Mouse (Mus musculus) hindbrain, embryonic 14.5 days (tissue): Measurements from ENCODE around the gene Cyb561d2. TPM values are rescaled to one million over a fixed set of nuclear protein-coding genes. Genes with fewer than 3 reads are reported as not detected.

Experiments used
- ATAC-seq: fragments of 200-750 bp; cut with Nextera tagmentation; 2 replicates; pipeline ENCODE4 v1.8.0; 2017; ENCODE audit warnings: moderate number of reproducible peaks, mild to moderate bottlenecking, moderate TSS enrichment, moderate library complexity; ENCODE audit not compliant: low FRiP score
- DNase-seq: peaks from one replicate; pipeline ENCODE4 v3.0.0-alpha.2; 2015; ENCODE audit warnings: low spot score
- H3K27ac ChIP-seq: fragments of 300-500 bp; sonication (generic); 2 replicates; pipeline ENCODE4 v1.5.1; 2014; ENCODE audit warnings: mild to moderate bottlenecking, moderate library complexity
- H3K27me3 ChIP-seq: fragments of 300-500 bp; sonication (generic); 2 replicates; pipeline ENCODE4 v1.6.1; 2014; ENCODE audit warnings: mild to moderate bottlenecking, low read length, mixed read lengths; ENCODE audit not compliant: control insufficient read depth, insufficient read depth
- H3K36me3 ChIP-seq: fragments of 300-500 bp; sonication (generic); replicated peaks from 2 replicates; pipeline ENCODE4 v1.6.1; 2014; ENCODE audit not compliant: control insufficient read depth, insufficient read depth
- H3K4me1 ChIP-seq: fragments of 300-500 bp; sonication (generic); replicated peaks from 2 replicates; pipeline ENCODE4 v1.6.1; 2014; ENCODE audit warnings: antibody characterized with exemption, low read length, mixed read lengths; ENCODE audit not compliant: control insufficient read depth, insufficient read depth
- H3K4me2 ChIP-seq: fragments of 300-500 bp; sonication (generic); replicated peaks from 2 replicates; pipeline ENCODE4 v1.6.1; 2014; ENCODE audit warnings: mild to moderate bottlenecking, moderate library complexity
- H3K4me3 ChIP-seq: fragments of 300-500 bp; sonication (generic); replicated peaks from 2 replicates; pipeline ENCODE4 v1.5.1; 2014; ENCODE audit warnings: mild to moderate bottlenecking, low read length
- H3K9ac ChIP-seq: fragments of 300-500 bp; sonication (generic); 2 replicates; pipeline ENCODE4 v1.6.1; 2014
- H3K9me3 ChIP-seq: fragments of 300-500 bp; sonication (generic); 2 replicates; pipeline ENCODE4 v1.6.1; 2016; ENCODE audit warnings: low read length; ENCODE audit not compliant: control insufficient read depth
- WGBS: fragments of 180-500 bp; shearing (Covaris S2); extraction: QIAGEN DNeasy Blood & Tissue Kit; methylation state at CpG from one replicate; pipeline ENCODE4 v1.1.7; 2014; 5-methylcytosine and 5-hydroxymethylcytosine counted together
- polyA plus RNA-seq: library from polyadenylated mRNA; unstranded; fragments of >200 nt; fragmentation: Nextera tagmentation; extraction: Ambion mirVana; gene quantifications from 2 replicates; pipeline ENCODE4 v1.2.1, GENCODE M21; 2014

The Cyb561d2 gene
- polyA plus RNA-seq, 1 experiment from 2014 or later: 44.9 TPM

DNA sequence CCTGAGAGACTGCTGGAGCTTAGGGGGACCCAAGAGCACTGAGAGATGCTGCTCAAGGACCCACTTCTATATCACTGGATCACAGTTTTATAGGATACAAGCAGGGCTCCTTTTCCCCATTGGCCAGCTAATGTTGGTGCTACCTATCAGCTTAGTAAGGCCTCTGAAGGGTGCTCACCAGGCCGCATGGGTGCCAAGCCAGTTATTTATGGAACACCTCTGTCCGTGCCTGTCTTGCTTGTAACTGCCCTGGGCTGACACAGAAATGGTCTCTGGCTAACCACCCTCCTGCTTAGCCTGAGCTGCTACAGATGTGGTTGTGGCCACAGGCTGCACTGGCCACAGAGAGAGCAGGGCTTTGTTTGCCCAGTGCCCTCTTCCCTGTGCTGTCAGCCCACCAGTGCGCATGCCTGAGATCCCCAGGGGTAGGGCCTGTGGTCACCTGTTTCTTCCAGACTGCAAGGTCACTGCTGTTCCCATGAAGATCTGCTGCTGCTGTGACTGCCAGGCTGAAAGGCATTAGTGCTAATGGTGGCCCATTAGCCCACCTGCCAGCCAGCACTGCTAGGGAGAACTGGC is 41.2 kb downstream of the Cyb561d2 start:
- WGBS: 88% methylated on average over 3 of the region's 3 CpGs
- 0 out of 2 replicates have a peak overlapping the region, but pooled peaks have one; percentile 14 for H3K27ac ChIP-seq
- peaks cover 12% of the 10 kb centered on the region; the same call in 1 of the 2 replicates for H3K36me3 ChIP-seq
- ATAC-seq (no peak), DNase-seq (no peak)
- no peak overlapping the region for H3K4me2 ChIP-seq
- no peak overlapping the region for H3K4me3 ChIP-seq
- H3K4me1 ChIP-seq: peaks cover 16% of the 10 kb centered on the region
- no peak overlapping the region for H3K9ac ChIP-seq
- no peaks in the 10 kb centered on the region for H3K27me3 ChIP-seq
- H3K9me3 ChIP-seq: no peaks in the 10 kb centered on the region

DNA sequence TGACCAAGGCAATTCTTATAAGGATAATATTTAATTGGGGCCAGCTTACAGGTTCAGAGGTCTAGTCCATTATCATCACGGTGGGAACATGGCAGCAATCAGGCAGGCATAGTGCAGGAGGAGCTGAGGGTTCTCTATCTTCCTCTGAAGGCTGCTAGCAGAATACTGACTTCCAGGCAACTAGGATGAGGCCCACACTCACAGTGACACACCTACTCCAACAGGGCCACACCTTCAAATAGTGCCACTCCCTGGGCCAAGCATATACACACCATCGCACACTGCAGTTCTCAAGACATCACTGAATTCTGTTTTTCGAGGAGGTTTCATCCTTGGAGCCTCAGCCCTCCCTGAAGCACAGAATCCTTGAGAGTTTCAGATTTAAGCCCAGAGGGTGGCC is 45.6 kb downstream of the Cyb561d2 start:
- DNase-seq: no peak
- Histone ChIP-seq H3K27ac (no peak overlapping the region), H3K4me2 (no peak overlapping the region), H3K9ac (no peak overlapping the region), H3K9me3 (no peaks in the 10 kb centered on the region), H3K4me1 (peaks cover 14% of the 10 kb centered on the region), H3K4me3 (no peak overlapping the region), H3K27me3 (no peaks in the 10 kb centered on the region), H3K36me3 (peaks cover 12% of the 10 kb centered on the region; the same call in 1 of the 2 replicates)
- WGBS: 86% methylated on average over 3 of the region's 3 CpGs
- no peak for ATAC-seq

- H3K27me3 ChIP-seq: no peaks in the 10 kb centered on the region
- H3K9me3 ChIP-seq: no peaks in the 10 kb centered on the region
- no peak overlapping the region for H3K4me2 ChIP-seq
- DNase-seq (no peak), ATAC-seq (no peak)
- 0 out of 2 replicates have a peak overlapping the region, but pooled peaks have one; percentile 38 for H3K27ac ChIP-seq
- H3K4me3 ChIP-seq: no peak overlapping the region
- 61% methylated on average over 12 of the region's 12 CpGs for WGBS
- peaks cover 15% of the 10 kb centered on the region for H3K4me1 ChIP-seq
- H3K36me3 ChIP-seq: peaks cover 11% of the 10 kb centered on the region; the same call in 1 of the 2 replicates
- no peak overlapping the region for H3K9ac ChIP-seq
Measured at GRCm38 (mm10) chr9:107494238-107494637, 47.8 kb downstream of the Cyb561d2 start.

- no peak for DNase-seq
- Histone ChIP-seq H3K9me3 (no peaks in the 10 kb centered on the region), H3K9ac (no peak overlapping the region), H3K4me3 (no peak overlapping the region), H3K4me1 (peaks cover 15% of the 10 kb centered on the region), H3K27me3 (no peaks in the 10 kb centered on the region), H3K36me3 (0 out of 2 replicates have a peak, but pooled peaks cover 3% of the 10 kb centered on the region), H3K4me2 (no peak overlapping the region), H3K27ac (no peak overlapping the region)
- WGBS: 72% methylated on average over 1 of the region's 1 CpGs
- ATAC-seq: no peak
Measured at GRCm38 (mm10) chr9:107493511-107493910, 48.5 kb downstream of the Cyb561d2 start.

- no peak overlapping the region for H3K4me3 ChIP-seq
- no peaks in the 10 kb centered on the region for H3K9me3 ChIP-seq
- ATAC-seq: no peak
- peaks cover 26% of the 10 kb centered on the region for H3K4me1 ChIP-seq
- H3K27ac ChIP-seq: no peak overlapping the region
- no peaks in the 10 kb centered on the region for H3K36me3 ChIP-seq
- no peak overlapping the region for H3K4me2 ChIP-seq
- H3K9ac ChIP-seq: no peak overlapping the region
- no peaks in the 10 kb centered on the region for H3K27me3 ChIP-seq
- 65% methylated on average over 6 of the region's 6 CpGs for whole genome bisulfite sequencing
- no peak for DNase-seq
Measured at GRCm38 (mm10) chr9:107490625-107491024, 51.4 kb downstream of the Cyb561d2 start.

DNA sequence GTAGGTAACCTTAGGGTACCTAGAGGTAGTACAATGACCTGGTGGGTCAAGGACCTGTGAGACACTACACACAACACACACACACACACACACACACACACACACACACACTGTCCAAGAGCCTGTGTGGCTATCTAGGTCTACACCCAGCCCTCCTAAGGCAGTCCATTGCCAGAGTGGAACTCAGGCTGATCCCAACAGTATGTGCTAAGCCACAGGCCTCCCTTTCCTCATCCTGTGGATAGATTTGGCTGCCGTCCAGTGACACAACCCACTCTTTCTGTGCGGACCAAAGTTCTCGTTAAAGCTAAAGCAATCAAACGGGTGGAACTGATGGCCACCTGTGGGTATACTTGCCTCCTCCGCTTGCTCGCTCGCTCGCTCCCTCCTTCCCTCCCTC is 51.8 kb downstream of the Cyb561d2 start:
- DNase-seq: no peak
- no peak for ATAC-seq
- H3K9me3 ChIP-seq: no peaks in the 10 kb centered on the region
- H3K27ac ChIP-seq: no peak overlapping the region
- peaks cover 31% of the 10 kb centered on the region for H3K4me1 ChIP-seq
- no peak overlapping the region for H3K9ac ChIP-seq
- H3K27me3 ChIP-seq: no peaks in the 10 kb centered on the region
- H3K4me2 ChIP-seq: no peak overlapping the region
- H3K4me3 ChIP-seq: no peak overlapping the region
- WGBS: 55% methylated on average over 8 of the region's 8 CpGs
- no peaks in the 10 kb centered on the region for H3K36me3 ChIP-seq

Other genes with a start within 250 kb of the Cyb561d2 start
- gene Cish, start 246.2 kb downstream of the Cyb561d2 start, polyA plus RNA-seq: 6.0 and 6.7 TPM in 2 replicates
- gene Hemk1, start 203.8 kb downstream of the Cyb561d2 start, polyA plus RNA-seq: 16.7 and 19.1 TPM in 2 replicates
- 5.4 and 5.6 TPM in 2 replicates for gene 6430571L13Rik, start 201.6 kb downstream of the Cyb561d2 start, polyA plus RNA-seq
- 6.8 and 7.7 TPM in 2 replicates for gene Cacna2d2, start 142.6 kb downstream of the Cyb561d2 start, polyA plus RNA-seq
- gene Tmem115, start 8.2 kb downstream of the Cyb561d2 start, polyA plus RNA-seq: 47.1 and 51.7 TPM in 2 replicates
- 65.8 and 71.4 TPM in 2 replicates for gene Nprl2, start within 50 bp of the Cyb561d2 start, polyA plus RNA-seq
- 3.3 TPM in 2 replicates for gene Zmynd10, start 5.1 kb upstream of the Cyb561d2 start, polyA plus RNA-seq
- 32.6 and 33.5 TPM in 2 replicates for gene Rassf1, start 9.4 kb upstream of the Cyb561d2 start, polyA plus RNA-seq
- gene Tusc2, start 21.1 kb upstream of the Cyb561d2 start, polyA plus RNA-seq: 115 and 130 TPM in 2 replicates
- gene Hyal2, start 25.8 kb upstream of the Cyb561d2 start, polyA plus RNA-seq: 71.7 and 76.6 TPM in 2 replicates
- gene Hyal1, start 34.7 kb upstream of the Cyb561d2 start, polyA plus RNA-seq: 3.1 and 4.9 TPM in 2 replicates
- gene Naa80, start 36.7 kb upstream of the Cyb561d2 start, polyA plus RNA-seq: 14.4 and 16.4 TPM in 2 replicates
- 0.96 and 1.2 TPM in 2 replicates for gene Hyal3, start 38.6 kb upstream of the Cyb561d2 start, polyA plus RNA-seq
- 11.2 and 16.5 TPM in 2 replicates for gene Ifrd2, start 45.4 kb upstream of the Cyb561d2 start, polyA plus RNA-seq
- 4.2 and 4.5 TPM in 2 replicates for gene Sema3b, start 67.0 kb upstream of the Cyb561d2 start, polyA plus RNA-seq
- gene Gnai2, start 93.2 kb upstream of the Cyb561d2 start, polyA plus RNA-seq: 282 and 291 TPM in 2 replicates
- gene Slc38a3, start 127.3 kb upstream of the Cyb561d2 start, polyA plus RNA-seq: 48.3 and 48.5 TPM in 2 replicates
- gene Gnat1, start 137.5 kb upstream of the Cyb561d2 start, polyA plus RNA-seq: 1.3 TPM in 2 replicates
- gene Sema3f, start 168.3 kb upstream of the Cyb561d2 start, polyA plus RNA-seq: 17.5 and 17.7 TPM in 2 replicates
- gene Rbm5, start 228.8 kb upstream of the Cyb561d2 start, polyA plus RNA-seq: 199 and 205 TPM in 2 replicates